Mouse (Mus musculus): ENCODE measurements around the gene Ppp1r3e. TPM values are rescaled to one million over a fixed set of nuclear protein-coding genes. Genes with fewer than 3 reads are reported as not detected.

Ppp1r3e gene
- polyA plus RNA-seq, 1 experiment: 21.0 TPM

- H3K4me3 ChIP-seq (ENCODE audit: insufficient read depth, low read depth, low read length): no peak overlapping the region
- H3K27ac ChIP-seq (ENCODE audit: insufficient read depth, low read depth, low read length): peak overlapping the region; percentile 84; the same call in 1 of the 2 replicates
- WGBS: 0% methylated on average over 4 of the region's 4 CpGs
- TF ChIP-seq POLR2A (IDR thresholded peaks at IDR 0.05; ENCODE audit: low read depth, low read length) (no peak), CTCF (conservative IDR thresholded peaks at IDR 0.05; ENCODE audit: insufficient read depth, insufficient read length, low read depth, low read length) (0 out of 2 replicates have a peak, but pooled peaks have one; percentile 19)
- peak; percentile 64 for DNase-seq
- no peaks in the 10 kb centered on the region for H3K36me3 ChIP-seq (ENCODE audit: control insufficient read depth, insufficient read depth, low read length)
- H3K4me1 ChIP-seq (ENCODE audit: control insufficient read depth, insufficient read depth, low read length): peaks cover 3% of the 10 kb centered on the region; the same call in 1 of the 2 replicates
- H3K27me3 ChIP-seq (replicated peaks; ENCODE audit: control insufficient read depth, insufficient read depth, low read length): no peaks in the 10 kb centered on the region
Measured at GRCm38 (mm10) chr14:54843461-54843860, 33.9 kb downstream of the Ppp1r3e start.

- WGBS: 16% methylated on average over 1 of the region's 1 CpGs
- Histone ChIP-seq H3K4me3 (ENCODE audit: insufficient read depth, low read depth, low read length) (no peak overlapping the region), H3K4me1 (ENCODE audit: control insufficient read depth, insufficient read depth, low read length) (peaks cover 26% of the 10 kb centered on the region; the same call in 1 of the 2 replicates), H3K36me3 (ENCODE audit: control insufficient read depth, insufficient read depth, low read length) (no peaks in the 10 kb centered on the region), H3K27me3 (replicated peaks; ENCODE audit: control insufficient read depth, insufficient read depth, low read length) (no peaks in the 10 kb centered on the region), H3K27ac (ENCODE audit: insufficient read depth, low read depth, low read length) (peak overlapping the region; percentile 96)
- DNase-seq: peak; percentile 74
- TF ChIP-seq POLR2A (IDR thresholded peaks at IDR 0.05; ENCODE audit: low read depth, low read length) (no peak), CTCF (conservative IDR thresholded peaks at IDR 0.05; ENCODE audit: insufficient read depth, insufficient read length, low read depth, low read length) (no peak)
Measured at GRCm38 (mm10) chr14:54823716-54824115, 53.6 kb downstream of the Ppp1r3e start.

Other genes starting within 250 kb of the Ppp1r3e start
- gene Gm17606, start 236.6 kb downstream of the Ppp1r3e start, polyA plus RNA-seq (2012; rRNA removed): not detected in 2 replicates
- gene Cdh24, start 236.2 kb downstream of the Ppp1r3e start, polyA plus RNA-seq (2012; rRNA removed): 1.2 and 1.5 TPM in 2 replicates
- gene 1700123O20Rik, start 191.3 kb downstream of the Ppp1r3e start, polyA plus RNA-seq (2012; rRNA removed): 54.0 and 57.5 TPM in 2 replicates
- gene Acin1, start 190.6 kb downstream of the Ppp1r3e start, polyA plus RNA-seq (2012; rRNA removed): 79.2 and 79.4 TPM in 2 replicates
- 0.16 and 0.20 TPM in 2 replicates for gene Gm29776, start 178.7 kb downstream of the Ppp1r3e start, polyA plus RNA-seq (2012; rRNA removed)
- 0.20 and 0.30 TPM in 2 replicates for gene Cebpe, start 165.4 kb downstream of the Ppp1r3e start, polyA plus RNA-seq (2012; rRNA removed)
- gene Slc7a8, start 95.6 kb downstream of the Ppp1r3e start, polyA plus RNA-seq (2012; rRNA removed): 333 and 352 TPM in 2 replicates
- 7.4 and 7.6 TPM in 2 replicates for gene Rnf212b, start 63.4 kb downstream of the Ppp1r3e start, polyA plus RNA-seq (2012; rRNA removed)
- 9.2 and 9.6 TPM in 2 replicates for gene Homez, start 6.6 kb downstream of the Ppp1r3e start, polyA plus RNA-seq (2012; rRNA removed)
- gene Bcl2l2, start 5.8 kb upstream of the Ppp1r3e start, polyA plus RNA-seq (2012; rRNA removed): 47.1 and 59.0 TPM in 2 replicates
- not detected in 2 replicates for gene Gm20521, start 5.9 kb upstream of the Ppp1r3e start, polyA plus RNA-seq (2012; rRNA removed)
- 111 and 114 TPM in 2 replicates for gene Pabpn1, start 14.9 kb upstream of the Ppp1r3e start, polyA plus RNA-seq (2012; rRNA removed)
- gene Slc22a17, start 35.6 kb upstream of the Ppp1r3e start, polyA plus RNA-seq (2012; rRNA removed): 63.9 and 85.8 TPM in 2 replicates
- 1.8 and 2.8 TPM in 2 replicates for gene Efs, start 48.6 kb upstream of the Ppp1r3e start, polyA plus RNA-seq (2012; rRNA removed)
- not detected in 2 replicates for gene Il25, start 55.1 kb upstream of the Ppp1r3e start, polyA plus RNA-seq (2012; rRNA removed)
- gene Cmtm5, start 58.7 kb upstream of the Ppp1r3e start, polyA plus RNA-seq (2012; rRNA removed): 0.59 and 0.79 TPM in 2 replicates
- gene Myh6, start 89.4 kb upstream of the Ppp1r3e start, polyA plus RNA-seq (2012; rRNA removed): 0.75 and 1.5 TPM in 2 replicates
- gene Gm17428, start 99.4 kb upstream of the Ppp1r3e start, polyA plus RNA-seq (2012; rRNA removed): not detected in 2 replicates
- 0.05 and 5.2 TPM in 2 replicates for gene Myh7, start 117.1 kb upstream of the Ppp1r3e start, polyA plus RNA-seq (2012; rRNA removed)
- 15.0 and 15.5 TPM in 2 replicates for gene Ngdn, start 137.9 kb upstream of the Ppp1r3e start, polyA plus RNA-seq (2012; rRNA removed)
- 2.1 TPM in 2 replicates for gene Zfhx2, start 214.8 kb upstream of the Ppp1r3e start, polyA plus RNA-seq (2012; rRNA removed)
- gene Thtpa, start 217.2 kb upstream of the Ppp1r3e start, polyA plus RNA-seq (2012; rRNA removed): 12.1 and 13.8 TPM in 2 replicates
- gene Ap1g2, start 229.0 kb upstream of the Ppp1r3e start, polyA plus RNA-seq (2012; rRNA removed): 28.2 and 29.6 TPM in 2 replicates
- gene Jph4, start 239.4 kb upstream of the Ppp1r3e start, polyA plus RNA-seq (2012; rRNA removed): 0.19 and 0.25 TPM in 2 replicates